Mouse (Mus musculus): ENCODE data around the gene Kcnk16. TPM values are rescaled to one million over a fixed set of nuclear protein-coding genes. Genes with fewer than 3 reads are reported as not detected.

Gene Kcnk16
- total and polyA plus RNA-seq, 2 experiments from 2014 or later, result 0.38 TPM; not detected in 1

GRCm38 (mm10) chr14:20221083-20221482 is 47.9 kb downstream of the Kcnk16 start:
- Histone ChIP-seq H3K4me3 (ENCODE audit: low read depth, low read length) (no peak overlapping the region), H3K4me1 (ENCODE audit: insufficient read depth, low read length) (peaks cover 7% of the 10 kb centered on the region; the same call in 1 of the 2 replicates), H3K27ac (ENCODE audit: low read depth, low read length) (no peak overlapping the region), H3K4me2 (ENCODE audit: low read depth, low read length, poor library complexity, severe bottlenecking) (no peak overlapping the region), H3K36me3 (ENCODE audit: insufficient read depth, low read length) (no peaks in the 10 kb centered on the region), H3K9me3 (ENCODE audit: low read length) (no peaks in the 10 kb centered on the region), H3K27me3 (ENCODE audit: insufficient read depth, low read length) (no peaks in the 10 kb centered on the region), H3K9ac (replicated peaks; ENCODE audit: low read length, poor library complexity, severe bottlenecking) (no peak overlapping the region)
- 22% methylated on average over 7 of the region's 7 CpGs for WGBS
- ATAC-seq (ENCODE audit: low FRiP score), result no peak
- no peak for TF ChIP-seq CTCF (IDR thresholded peaks at IDR 0.05)
- no peak for DNase-seq (ENCODE audit: low spot score)

GRCm38 (mm10) chr14:20219849-20220248 is 49.1 kb downstream of the Kcnk16 start:
- no peaks in the 10 kb centered on the region for H3K36me3 ChIP-seq (ENCODE audit: insufficient read depth, low read length)
- 89% methylated on average over 1 of the region's 1 CpGs for WGBS
- H3K4me2 ChIP-seq (ENCODE audit: low read depth, low read length, poor library complexity, severe bottlenecking), result no peak overlapping the region
- H3K9ac ChIP-seq (replicated peaks; ENCODE audit: low read length, poor library complexity, severe bottlenecking), result no peak overlapping the region
- no peak overlapping the region for H3K27ac ChIP-seq (ENCODE audit: low read depth, low read length)
- ATAC-seq (ENCODE audit: low FRiP score) (no peak), DNase-seq (ENCODE audit: low spot score) (no peak)
- H3K27me3 ChIP-seq (ENCODE audit: insufficient read depth, low read length), result no peaks in the 10 kb centered on the region
- no peak overlapping the region for H3K4me3 ChIP-seq (ENCODE audit: low read depth, low read length)
- no peaks in the 10 kb centered on the region for H3K4me1 ChIP-seq (ENCODE audit: insufficient read depth, low read length)
- H3K9me3 ChIP-seq (ENCODE audit: low read length), result no peaks in the 10 kb centered on the region
- TF ChIP-seq CTCF (IDR thresholded peaks at IDR 0.05), result no peak

DNA sequence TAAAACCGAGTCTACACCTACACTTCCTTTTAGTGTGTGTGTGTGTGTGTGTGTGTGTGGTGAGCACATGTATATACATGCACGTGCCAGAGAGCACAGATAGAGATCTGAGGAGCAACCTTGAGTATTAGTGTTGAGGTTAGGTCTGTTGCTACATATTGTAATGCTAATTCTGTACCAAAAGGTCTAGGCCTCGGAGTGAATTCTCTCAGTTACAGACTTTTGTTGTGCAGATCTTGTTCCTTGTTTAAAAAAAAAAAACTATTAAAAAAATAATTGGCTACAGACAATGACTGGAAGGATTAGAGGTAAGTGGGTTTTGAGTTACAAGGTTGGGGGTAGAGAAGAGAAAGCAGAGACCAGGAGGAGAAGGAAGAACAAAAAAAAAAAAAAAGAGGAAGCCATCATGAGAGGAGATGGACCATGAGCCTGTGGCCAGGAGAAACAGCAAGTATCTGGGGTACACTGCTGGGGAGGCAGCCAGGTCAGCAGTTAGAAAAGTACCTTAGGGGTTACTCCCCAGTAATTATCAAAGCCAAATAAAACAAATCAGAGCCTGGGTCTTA is 51.6 kb downstream of the Kcnk16 start:
- H3K36me3 ChIP-seq (ENCODE audit: insufficient read depth, low read length), result no peaks in the 10 kb centered on the region
- DNase-seq (ENCODE audit: low spot score) (no peak), ATAC-seq (ENCODE audit: low FRiP score) (no peak)
- H3K4me3 ChIP-seq (ENCODE audit: low read depth, low read length), result no peak overlapping the region
- no peak for TF ChIP-seq CTCF (IDR thresholded peaks at IDR 0.05)
- WGBS, result 26% methylated on average over 3 of the region's 3 CpGs
- H3K9ac ChIP-seq (replicated peaks; ENCODE audit: low read length, poor library complexity, severe bottlenecking), result no peak overlapping the region
- no peaks in the 10 kb centered on the region for H3K4me1 ChIP-seq (ENCODE audit: insufficient read depth, low read length)
- H3K27ac ChIP-seq (ENCODE audit: low read depth, low read length), result no peak overlapping the region
- H3K27me3 ChIP-seq (ENCODE audit: insufficient read depth, low read length), result no peaks in the 10 kb centered on the region
- no peak overlapping the region for H3K4me2 ChIP-seq (ENCODE audit: low read depth, low read length, poor library complexity, severe bottlenecking)
- no peaks in the 10 kb centered on the region for H3K9me3 ChIP-seq (ENCODE audit: low read length)

GRCm38 (mm10) chr14:20216561-20217298 is 52.3 kb downstream of the Kcnk16 start:
- Histone ChIP-seq H3K36me3 (ENCODE audit: insufficient read depth, low read length) (no peaks in the 10 kb centered on the region), H3K4me3 (ENCODE audit: low read depth, low read length) (no peak overlapping the region), H3K9ac (replicated peaks; ENCODE audit: low read length, poor library complexity, severe bottlenecking) (no peak overlapping the region), H3K9me3 (ENCODE audit: low read length) (no peaks in the 10 kb centered on the region), H3K4me1 (ENCODE audit: insufficient read depth, low read length) (no peaks in the 10 kb centered on the region), H3K27me3 (ENCODE audit: insufficient read depth, low read length) (no peaks in the 10 kb centered on the region), H3K4me2 (ENCODE audit: low read depth, low read length, poor library complexity, severe bottlenecking) (no peak overlapping the region), H3K27ac (ENCODE audit: low read depth, low read length) (no peak overlapping the region)
- no peak for TF ChIP-seq CTCF (IDR thresholded peaks at IDR 0.05)
- DNase-seq (ENCODE audit: low spot score) (no peak), ATAC-seq (ENCODE audit: low FRiP score) (no peak)
- 87% methylated on average over 7 of the region's 7 CpGs for whole genome bisulfite sequencing

DNA sequence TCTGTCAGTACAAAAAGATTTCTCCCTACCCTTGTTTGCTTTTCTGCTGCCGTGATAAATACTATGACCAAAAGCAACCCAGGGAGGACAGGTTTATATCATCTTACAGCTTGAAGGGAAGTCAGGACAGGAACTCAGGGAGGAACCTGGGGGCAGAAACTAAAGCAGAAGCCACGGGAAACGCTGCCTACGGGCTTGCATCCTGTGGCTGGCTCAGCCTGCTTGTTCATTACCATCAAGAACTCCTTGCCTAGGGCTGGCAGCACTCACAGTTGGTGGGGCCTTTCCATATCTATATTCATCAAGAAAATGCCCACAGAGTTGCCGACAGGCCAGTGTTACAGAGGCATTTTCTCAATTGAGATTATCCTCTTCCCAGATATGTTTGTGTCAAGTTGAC is 53.2 kb downstream of the Kcnk16 start:
- no peak for TF ChIP-seq CTCF (IDR thresholded peaks at IDR 0.05)
- H3K4me1 ChIP-seq (ENCODE audit: insufficient read depth, low read length), result no peaks in the 10 kb centered on the region
- no peaks in the 10 kb centered on the region for H3K27me3 ChIP-seq (ENCODE audit: insufficient read depth, low read length)
- no peak for ATAC-seq (ENCODE audit: low FRiP score)
- WGBS, result 61% methylated on average over 5 of the region's 5 CpGs
- no peak overlapping the region for H3K9ac ChIP-seq (replicated peaks; ENCODE audit: low read length, poor library complexity, severe bottlenecking)
- H3K36me3 ChIP-seq (ENCODE audit: insufficient read depth, low read length), result no peaks in the 10 kb centered on the region
- no peak for DNase-seq (ENCODE audit: low spot score)
- no peak overlapping the region for H3K4me2 ChIP-seq (ENCODE audit: low read depth, low read length, poor library complexity, severe bottlenecking)
- no peaks in the 10 kb centered on the region for H3K9me3 ChIP-seq (ENCODE audit: low read length)
- H3K4me3 ChIP-seq (ENCODE audit: low read depth, low read length), result no peak overlapping the region
- no peak overlapping the region for H3K27ac ChIP-seq (ENCODE audit: low read depth, low read length)

- H3K4me2 ChIP-seq (ENCODE audit: low read depth, low read length, poor library complexity, severe bottlenecking), result no peak overlapping the region
- no peak for TF ChIP-seq CTCF (IDR thresholded peaks at IDR 0.05)
- H3K27me3 ChIP-seq (ENCODE audit: insufficient read depth, low read length), result no peaks in the 10 kb centered on the region
- DNase-seq (ENCODE audit: low spot score) (no peak), ATAC-seq (ENCODE audit: low FRiP score) (no peak)
- no peak overlapping the region for H3K27ac ChIP-seq (ENCODE audit: low read depth, low read length)
- no peaks in the 10 kb centered on the region for H3K36me3 ChIP-seq (ENCODE audit: insufficient read depth, low read length)
- H3K9me3 ChIP-seq (ENCODE audit: low read length), result no peaks in the 10 kb centered on the region
- no peak overlapping the region for H3K9ac ChIP-seq (replicated peaks; ENCODE audit: low read length, poor library complexity, severe bottlenecking)
- no peaks in the 10 kb centered on the region for H3K4me1 ChIP-seq (ENCODE audit: insufficient read depth, low read length)
- 92% methylated on average over 7 of the region's 7 CpGs for WGBS
- no peak overlapping the region for H3K4me3 ChIP-seq (ENCODE audit: low read depth, low read length)
Observed at GRCm38 (mm10) chr14:20214125-20214524, 54.9 kb downstream of the Kcnk16 start.

All from midbrain, postnatal 0 days (tissue).